Mouse (Mus musculus): ENCODE results near the gene Tnfsf12. TPM values are rescaled to one million over a fixed set of nuclear protein-coding genes. Genes with fewer than 3 reads are reported as not detected.
"Not testable (repeated sequence)": the region's sequence is repeated elsewhere in the genome, so short reads cannot be mapped to it uniquely, and the experiment has no call there.

Gene Tnfsf12
- polyA plus RNA-seq, 1 experiment from 2014 or later: 8.9 TPM

DNA sequence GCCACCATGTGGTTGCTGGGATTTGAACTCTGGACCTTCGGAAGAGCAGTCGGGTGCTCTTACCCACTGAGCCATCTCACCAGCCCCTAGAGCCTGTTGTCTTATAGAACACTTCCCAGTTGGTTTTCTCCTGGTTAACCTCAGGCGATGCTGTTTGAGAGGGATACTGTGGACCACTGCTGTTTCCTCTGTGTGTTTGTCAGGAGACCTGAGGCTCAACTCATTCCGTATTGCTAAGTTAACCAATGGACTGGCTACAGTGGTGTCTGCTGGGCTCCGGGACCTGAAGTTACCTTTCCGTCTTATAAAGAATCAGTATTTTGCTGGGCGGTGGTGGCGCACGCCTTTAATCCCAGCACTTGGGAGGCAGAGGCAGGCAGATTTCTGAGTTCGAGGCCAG lies 7.2 kb upstream of the Tnfsf12 start:
- H3K27ac ChIP-seq; H3K4me1 ChIP-seq; ATAC-seq (ENCODE audit: borderline replicate concordance, extremely low read depth, low FRiP score, low TSS enrichment); H3K9ac ChIP-seq; H3K36me3 ChIP-seq; H3K4me3 ChIP-seq; H3K4me2 ChIP-seq; H3K9me3 ChIP-seq; H3K27me3 ChIP-seq: not testable (repeated sequence)
- 94% methylated on average over 10 of the region's 10 CpGs for WGBS

DNA sequence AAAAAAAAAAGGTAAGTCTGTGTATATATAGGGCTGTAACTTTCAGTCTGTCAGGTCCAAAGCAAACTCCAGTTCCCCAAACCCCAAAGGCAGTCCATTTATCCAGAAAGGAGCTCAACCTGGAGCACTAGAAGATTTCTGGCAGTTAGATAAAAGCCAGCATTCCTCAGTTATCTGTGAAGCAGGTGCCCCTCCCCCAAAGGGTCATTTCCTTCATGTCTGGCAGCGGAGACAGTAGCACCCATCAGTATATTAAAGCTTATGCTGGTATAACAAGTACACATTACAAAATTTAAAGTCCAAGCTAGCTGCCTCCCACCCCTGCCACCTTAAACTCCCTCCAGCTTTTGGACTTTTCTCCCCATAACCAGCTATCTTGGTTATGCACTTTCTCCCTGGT lies 3.9 kb upstream of the Tnfsf12 start:
- Histone ChIP-seq H3K4me2 (no peak overlapping the region), H3K36me3 (no peaks in the 10 kb centered on the region), H3K27ac (no peak overlapping the region), H3K4me1 (peaks cover 13% of the 10 kb centered on the region), H3K9ac (no peak overlapping the region), H3K9me3 (no peaks in the 10 kb centered on the region), H3K27me3 (no peaks in the 10 kb centered on the region), H3K4me3 (no peak overlapping the region)
- ATAC-seq (ENCODE audit: borderline replicate concordance, extremely low read depth, low FRiP score, low TSS enrichment): no peak
- 37% methylated on average over 1 of the region's 1 CpGs for WGBS

DNA sequence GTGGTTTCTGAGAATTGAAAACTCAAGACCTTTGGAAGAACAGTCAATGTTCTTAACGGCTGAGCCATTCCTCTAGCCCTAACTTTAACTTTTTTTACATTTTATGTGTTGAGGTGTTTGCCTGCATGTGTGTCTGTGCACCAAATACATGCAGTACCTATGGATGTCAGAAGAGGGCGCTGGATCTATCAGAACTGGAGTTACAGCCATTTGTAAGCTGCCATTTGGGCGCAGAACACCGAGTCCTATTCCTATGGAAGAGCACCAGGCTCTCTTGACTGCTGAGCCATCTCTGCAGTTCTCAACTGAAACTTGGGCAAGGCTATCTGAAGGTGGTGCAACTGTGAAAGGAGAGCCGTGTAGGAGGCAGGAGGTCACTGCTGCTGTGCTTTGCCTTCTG lies 2.9 kb upstream of the Tnfsf12 start:
- Histone ChIP-seq H3K36me3 (no peaks in the 10 kb centered on the region), H3K4me3 (no peak overlapping the region), H3K4me1 (peaks cover 13% of the 10 kb centered on the region), H3K27me3 (no peaks in the 10 kb centered on the region), H3K27ac (no peak overlapping the region), H3K9ac (no peak overlapping the region), H3K4me2 (no peak overlapping the region), H3K9me3 (no peaks in the 10 kb centered on the region)
- WGBS: 68% methylated on average over 5 of the region's 5 CpGs
- ATAC-seq (ENCODE audit: borderline replicate concordance, extremely low read depth, low FRiP score, low TSS enrichment): no peak

DNA sequence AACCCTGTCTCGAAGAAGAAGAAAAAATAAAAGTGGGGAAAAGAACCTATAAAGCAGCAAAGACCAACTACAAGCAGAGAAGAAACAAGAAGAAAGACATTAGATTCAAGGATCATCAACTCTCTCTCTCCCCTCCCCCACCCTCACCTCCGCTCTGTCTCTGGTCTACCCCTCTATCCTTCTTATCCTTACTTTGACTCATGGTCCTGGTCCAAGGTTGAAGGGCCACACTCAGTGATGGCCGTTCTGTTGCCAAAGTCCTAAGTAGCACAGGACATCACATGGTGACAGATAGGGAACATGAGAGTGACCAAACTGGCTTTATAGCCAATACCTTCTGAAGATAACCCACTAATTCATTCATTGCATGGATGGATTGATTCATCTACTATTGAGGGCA lies 1.7 kb upstream of the Tnfsf12 start:
- Histone ChIP-seq H3K4me1 (peaks cover 13% of the 10 kb centered on the region), H3K9me3 (no peaks in the 10 kb centered on the region), H3K4me3 (no peak overlapping the region), H3K27ac (no peak overlapping the region), H3K36me3 (no peaks in the 10 kb centered on the region), H3K9ac (no peak overlapping the region), H3K4me2 (no peak overlapping the region), H3K27me3 (no peaks in the 10 kb centered on the region)
- WGBS: 88% methylated on average over 3 of the region's 3 CpGs
- no peak for ATAC-seq (ENCODE audit: borderline replicate concordance, extremely low read depth, low FRiP score, low TSS enrichment)

DNA sequence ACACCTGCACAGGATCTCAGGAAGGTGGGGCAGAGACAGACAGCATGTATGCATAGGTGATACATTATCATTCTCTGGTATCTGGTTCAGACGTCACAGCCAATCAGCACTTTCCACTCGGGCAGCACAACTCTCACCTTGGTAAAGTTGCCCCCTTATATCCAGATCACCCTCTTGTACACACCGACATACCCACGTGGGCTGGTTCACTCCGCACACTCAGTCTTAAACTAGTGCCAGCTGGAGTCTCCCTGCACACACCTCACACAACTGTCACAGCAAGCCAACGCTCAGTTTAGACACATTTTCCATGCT lies 646 bp downstream of the Tnfsf12 start:
- peak overlapping the region; percentile 69 for H3K9ac ChIP-seq
- ATAC-seq (ENCODE audit: borderline replicate concordance, extremely low read depth, low FRiP score, low TSS enrichment): peak; percentile 15; the same call in 1 of the 2 replicates
- H3K36me3 ChIP-seq: no peaks in the 10 kb centered on the region
- 14% methylated on average over 6 of the region's 6 CpGs for WGBS
- peak overlapping the region; percentile 59 for H3K4me3 ChIP-seq
- peak overlapping the region; percentile 86; the same call in 1 of the 2 replicates for H3K27ac ChIP-seq
- peaks cover 13% of the 10 kb centered on the region for H3K4me1 ChIP-seq
- no peaks in the 10 kb centered on the region for H3K27me3 ChIP-seq
- H3K4me2 ChIP-seq: peak overlapping the region; percentile 91
- H3K9me3 ChIP-seq: no peaks in the 10 kb centered on the region

DNA sequence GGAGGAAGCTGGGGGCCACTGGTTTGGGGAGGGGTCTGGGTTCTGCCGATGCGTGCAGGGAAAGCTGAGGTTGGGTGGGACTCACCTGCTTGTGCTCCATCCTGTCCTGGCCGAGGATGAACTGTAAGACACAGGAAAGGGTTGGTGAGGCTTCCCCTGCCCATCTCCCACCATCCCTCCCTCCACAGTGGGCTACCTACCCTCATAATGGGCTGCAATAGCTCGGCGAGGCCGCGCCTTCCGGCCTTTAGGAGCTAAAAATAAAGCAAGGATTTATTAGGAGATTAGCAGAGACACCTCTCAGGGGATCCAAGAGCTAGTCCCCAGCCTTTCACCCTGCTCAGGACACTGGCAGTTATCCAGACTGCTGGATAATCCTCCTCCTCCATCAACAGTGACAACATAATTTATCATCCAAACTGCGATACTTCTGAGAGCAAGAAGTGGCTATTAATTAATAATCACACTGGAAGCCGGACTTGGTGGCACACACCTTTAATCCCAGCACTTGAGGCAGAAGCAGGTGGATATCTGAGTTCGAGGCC lies 2.2 kb downstream of the Tnfsf12 start:
- 58% methylated on average over 11 of the region's 11 CpGs for WGBS
- no peaks in the 10 kb centered on the region for H3K27me3 ChIP-seq
- H3K4me2 ChIP-seq: no peak overlapping the region
- no peaks in the 10 kb centered on the region for H3K36me3 ChIP-seq
- H3K4me1 ChIP-seq: peaks cover 13% of the 10 kb centered on the region
- H3K9ac ChIP-seq: no peak overlapping the region
- H3K27ac ChIP-seq: no peak overlapping the region
- no peak for ATAC-seq (ENCODE audit: borderline replicate concordance, extremely low read depth, low FRiP score, low TSS enrichment)
- no peaks in the 10 kb centered on the region for H3K9me3 ChIP-seq
- no peak overlapping the region for H3K4me3 ChIP-seq

DNA sequence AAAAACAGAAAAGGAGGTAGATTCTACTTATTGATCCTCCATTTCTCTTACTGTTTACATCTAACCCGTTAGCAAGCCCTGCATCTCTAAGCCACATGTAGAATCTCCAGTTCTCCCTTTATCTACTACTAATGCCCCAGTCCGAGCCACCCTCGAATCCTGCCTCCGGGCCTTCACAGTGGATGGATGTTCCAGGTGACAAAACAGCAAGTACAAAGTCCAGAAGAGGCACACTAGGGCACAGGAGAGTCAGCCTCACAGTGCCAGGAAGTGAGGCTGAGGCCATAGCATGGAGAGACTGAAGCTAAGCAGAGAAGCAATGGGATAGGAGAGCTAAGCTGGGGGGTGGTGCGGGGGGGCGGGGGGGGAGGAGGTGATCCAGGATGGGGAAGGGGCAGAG lies 2.8 kb downstream of the Tnfsf12 start:
- peaks cover 13% of the 10 kb centered on the region for H3K4me1 ChIP-seq
- ATAC-seq (ENCODE audit: borderline replicate concordance, extremely low read depth, low FRiP score, low TSS enrichment): no peak
- H3K9ac ChIP-seq: no peak overlapping the region
- H3K4me2 ChIP-seq: no peak overlapping the region
- no peaks in the 10 kb centered on the region for H3K27me3 ChIP-seq
- H3K36me3 ChIP-seq: no peaks in the 10 kb centered on the region
- no peaks in the 10 kb centered on the region for H3K9me3 ChIP-seq
- no peak overlapping the region for H3K27ac ChIP-seq
- H3K4me3 ChIP-seq: no peak overlapping the region
- WGBS: 83% methylated on average over 6 of the region's 6 CpGs

DNA sequence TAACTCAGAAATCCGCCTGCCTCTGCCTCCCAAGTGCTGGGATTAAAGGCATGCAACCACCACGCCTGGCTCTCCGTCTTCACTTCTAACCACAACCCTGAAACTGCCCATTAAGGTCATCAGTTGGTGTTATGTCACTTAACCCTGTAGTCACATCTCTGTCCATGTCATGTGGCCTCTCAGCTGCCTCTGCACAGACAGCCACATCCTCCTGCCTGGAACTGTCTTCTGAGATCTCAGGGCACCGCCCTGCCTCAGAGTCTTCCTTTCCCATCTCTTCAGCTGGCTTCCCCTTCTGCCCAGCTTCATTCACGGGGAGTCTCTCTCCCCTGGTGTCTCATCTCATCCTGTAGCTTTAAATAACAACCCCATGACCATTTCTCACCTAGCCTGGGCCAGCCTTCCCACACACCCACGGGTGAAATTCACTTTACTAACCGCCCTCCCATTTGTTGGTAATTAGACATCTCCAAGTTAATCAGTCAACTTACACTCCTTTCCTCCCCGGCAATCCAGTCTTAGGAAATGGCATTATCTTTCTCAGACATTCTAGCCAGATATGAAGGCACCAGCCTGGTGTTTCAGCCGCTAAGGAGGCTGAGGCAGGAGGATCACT lies 3.3 kb downstream of the Tnfsf12 start:
- H3K36me3 ChIP-seq: no peaks in the 10 kb centered on the region
- H3K9me3 ChIP-seq: no peaks in the 10 kb centered on the region
- H3K4me1 ChIP-seq: peaks cover 13% of the 10 kb centered on the region
- H3K4me3 ChIP-seq: no peak overlapping the region
- 71% methylated on average over 9 of the region's 9 CpGs for WGBS
- ATAC-seq (ENCODE audit: borderline replicate concordance, extremely low read depth, low FRiP score, low TSS enrichment): no peak
- H3K27me3 ChIP-seq: no peaks in the 10 kb centered on the region
- H3K27ac ChIP-seq: no peak overlapping the region
- H3K9ac ChIP-seq: no peak overlapping the region
- H3K4me2 ChIP-seq: no peak overlapping the region

DNA sequence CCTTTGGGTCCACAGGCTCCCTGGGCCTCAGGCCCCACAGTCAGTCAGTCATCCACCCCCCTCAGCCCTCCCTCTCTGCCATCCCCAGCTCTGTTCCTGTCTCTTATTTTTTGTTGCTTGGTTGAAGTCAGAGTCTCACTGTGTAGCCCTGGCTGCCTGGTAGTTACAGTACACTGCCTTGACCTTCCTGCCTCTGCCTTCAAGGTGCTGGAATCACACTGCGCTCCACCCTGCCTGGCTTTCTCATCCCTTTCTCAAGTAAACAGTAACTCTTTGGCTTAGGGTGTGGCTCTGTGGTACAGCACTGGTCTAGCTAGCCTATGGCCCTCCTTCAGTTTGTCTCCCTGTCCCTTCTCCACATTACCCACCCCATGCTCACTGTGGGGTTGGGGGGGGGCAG lies 5.8 kb downstream of the Tnfsf12 start:
- H3K4me2 ChIP-seq: no peak overlapping the region
- H3K9me3 ChIP-seq: no peaks in the 10 kb centered on the region
- H3K27me3 ChIP-seq: no peaks in the 10 kb centered on the region
- 88% methylated on average over 1 of the region's 1 CpGs for WGBS
- H3K36me3 ChIP-seq: no peaks in the 10 kb centered on the region
- H3K9ac ChIP-seq: no peak overlapping the region
- H3K27ac ChIP-seq: no peak overlapping the region
- no peak for ATAC-seq (ENCODE audit: borderline replicate concordance, extremely low read depth, low FRiP score, low TSS enrichment)
- H3K4me3 ChIP-seq: no peak overlapping the region
- H3K4me1 ChIP-seq: peaks cover 24% of the 10 kb centered on the region

DNA sequence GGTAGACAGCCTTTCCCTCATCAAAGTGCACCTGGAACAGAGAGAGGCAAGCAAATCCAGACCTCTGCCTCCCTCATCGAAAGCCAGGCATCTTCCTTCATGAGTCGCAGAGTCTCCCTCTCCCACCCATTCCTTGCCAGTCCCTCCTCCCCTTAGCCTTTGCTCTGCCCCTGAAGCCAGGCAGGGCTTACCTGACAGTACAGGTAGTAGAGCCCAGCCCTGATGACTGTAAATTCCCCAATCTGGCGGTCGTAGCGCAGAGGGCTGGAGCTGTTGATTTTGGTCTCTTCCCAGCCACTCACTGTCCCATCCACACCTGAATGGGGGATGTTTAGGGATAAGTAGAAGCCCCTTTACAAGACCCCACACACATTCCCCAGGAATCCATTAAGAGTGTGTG lies 8.6 kb downstream of the Tnfsf12 start:
- H3K4me1 ChIP-seq: peaks cover 39% of the 10 kb centered on the region
- peak overlapping the region; percentile 93 for H3K27ac ChIP-seq
- no peaks in the 10 kb centered on the region for H3K27me3 ChIP-seq
- H3K36me3 ChIP-seq: no peaks in the 10 kb centered on the region
- H3K4me2 ChIP-seq: peak overlapping the region; percentile 45; the same call in 1 of the 2 replicates
- peak overlapping the region; percentile 16; the same call in 1 of the 2 replicates for H3K9ac ChIP-seq
- no peak overlapping the region for H3K4me3 ChIP-seq
- H3K9me3 ChIP-seq: no peaks in the 10 kb centered on the region
- no peak for ATAC-seq (ENCODE audit: borderline replicate concordance, extremely low read depth, low FRiP score, low TSS enrichment)
- 44% methylated on average over 5 of the region's 5 CpGs for WGBS

DNA sequence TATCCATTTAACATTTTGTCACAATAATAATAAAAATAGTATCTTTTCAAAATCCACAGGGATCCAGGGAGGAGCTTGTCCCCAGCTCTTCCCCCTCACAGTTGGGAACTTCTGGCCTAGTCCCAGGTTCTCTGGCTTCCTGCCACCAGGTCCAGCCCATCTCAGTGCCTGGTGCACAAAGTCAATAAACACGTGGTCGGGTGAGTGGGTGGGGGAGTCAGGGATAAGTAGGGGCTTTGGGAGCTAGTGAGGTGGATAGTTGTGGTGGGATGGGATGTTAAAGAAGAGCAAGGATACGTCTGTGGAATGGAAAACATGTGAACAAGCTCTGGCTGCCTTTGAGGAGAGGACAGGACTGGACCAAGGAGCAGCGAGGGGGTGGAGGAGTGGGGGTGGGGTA lies 9.3 kb downstream of the Tnfsf12 start:
- Histone ChIP-seq H3K4me3 (no peak overlapping the region), H3K27ac (peak overlapping the region; percentile 93), H3K4me2 (peak overlapping the region; percentile 45; the same call in 1 of the 2 replicates), H3K9ac (0 out of 2 replicates have a peak overlapping the region, but pooled peaks have one; percentile 15), H3K27me3 (no peaks in the 10 kb centered on the region), H3K9me3 (no peaks in the 10 kb centered on the region), H3K36me3 (no peaks in the 10 kb centered on the region), H3K4me1 (peaks cover 39% of the 10 kb centered on the region)
- 9% methylated on average over 4 of the region's 4 CpGs for WGBS
- ATAC-seq (ENCODE audit: borderline replicate concordance, extremely low read depth, low FRiP score, low TSS enrichment): no peak

DNA sequence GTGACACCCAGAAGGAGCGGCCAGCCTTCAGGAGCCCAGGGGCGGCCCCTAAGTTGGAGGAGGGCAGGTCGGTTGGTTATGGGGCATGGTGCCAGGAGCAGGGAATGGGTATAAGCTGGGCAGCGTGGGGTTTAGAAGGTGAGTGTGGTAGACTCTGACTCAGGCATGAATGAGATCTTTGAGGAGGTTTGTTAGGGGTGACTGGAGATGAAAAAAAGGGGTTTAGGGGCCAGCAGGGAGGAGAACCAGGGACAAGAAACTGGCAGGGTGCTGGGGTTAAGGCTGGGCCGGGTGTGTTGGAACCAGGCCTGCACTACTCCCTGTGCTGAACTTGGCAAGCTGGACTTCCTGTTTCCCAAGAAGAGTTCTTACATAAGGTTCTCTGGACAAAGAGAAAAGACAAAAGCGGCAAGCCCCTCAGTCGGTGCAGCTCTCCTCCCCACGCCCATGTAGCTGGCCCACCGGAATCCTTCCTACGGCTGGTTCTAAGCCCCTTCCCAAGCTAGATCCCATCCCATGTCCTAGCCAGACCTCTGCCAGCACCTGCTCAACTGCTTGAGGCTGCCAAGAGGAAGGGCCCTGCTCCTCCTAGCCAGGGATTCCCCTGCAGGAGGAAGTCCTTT lies 10.0 kb downstream of the Tnfsf12 start, which contains the start of gene Tnfsf13:
Gene Tnfsf13 (minus strand): TSS at position 259 of the 623 bp plus-strand sequence.
- H3K9me3 ChIP-seq: no peaks in the 10 kb centered on the region
- H3K4me2 ChIP-seq: peak within 1 kb of the TSS; percentile 45
- peak within 1 kb of the TSS; percentile 93 for H3K27ac ChIP-seq
- peaks cover 45% of the 10 kb centered on the region for H3K4me1 ChIP-seq
- WGBS: 50% methylated on average over 10 of the region's 10 CpGs
- no peaks in the 10 kb centered on the region for H3K27me3 ChIP-seq
- no peaks in the 10 kb centered on the region for H3K36me3 ChIP-seq
- H3K9ac ChIP-seq: peak within 1 kb of the TSS; percentile 36
- ATAC-seq (ENCODE audit: borderline replicate concordance, extremely low read depth, low FRiP score, low TSS enrichment): peak; percentile 47; the same call in 1 of the 2 replicates
- peak within 1 kb of the TSS; percentile 2; the same call in 1 of the 2 replicates for H3K4me3 ChIP-seq

Measured in lung, embryonic 15.5 days (tissue).